Mouse (Mus musculus) spleen, adult 2 months (tissue): Measurements from ENCODE around the gene Hnrnpdl. TPM values are rescaled to one million over a fixed set of nuclear protein-coding genes. Genes with fewer than 3 reads are reported as not detected.

Experiments
- DNase-seq, 2 experiments: peaks; one replicate each; pipeline versions ENCODE4 v3.0.0 to v3.0.0-alpha.2; 2012 to 2021; ENCODE audit warnings: low spot score in 2 of 2, low read depth in 1 of 2
- H3K27ac ChIP-seq: fragments of 200-500 bp; 2 replicates; pipeline ENCODE4 v1.5.1; 2012; ENCODE audit warnings: low read length, inconsistent platforms; ENCODE audit not compliant: insufficient read depth
- H3K27me3 ChIP-seq: fragments of 200-500 bp; 2 replicates; pipeline ENCODE4 v1.6.1; 2012; ENCODE audit warnings: mild to moderate bottlenecking, moderate library complexity, low read length, inconsistent platforms; ENCODE audit not compliant: control insufficient read depth, insufficient read depth
- H3K36me3 ChIP-seq: fragments of 200-500 bp; 2 replicates; pipeline ENCODE4 v1.6.1; 2012; ENCODE audit warnings: mild to moderate bottlenecking, low read length, inconsistent platforms; ENCODE audit not compliant: control insufficient read depth, insufficient read depth
- H3K4me1 ChIP-seq: fragments of 200-500 bp; 2 replicates; pipeline ENCODE4 v1.6.1; 2011; ENCODE audit warnings: inconsistent platforms; ENCODE audit not compliant: control insufficient read depth, insufficient read depth, insufficient read length
- H3K4me3 ChIP-seq: fragments of 200-500 bp; 2 replicates; pipeline ENCODE4 v1.5.1; 2011; ENCODE audit warnings: mild to moderate bottlenecking, inconsistent platforms; ENCODE audit not compliant: insufficient read depth, insufficient read length; ENCODE audit errors: extremely low read depth
- CTCF ChIP-seq: fragments of 200-500 bp; IDR thresholded peaks from 2 replicates; pipeline ENCODE4 v1.5.1; 2011; ENCODE audit warnings: mild to moderate bottlenecking, inconsistent platforms; ENCODE audit not compliant: insufficient read depth, insufficient read length, insufficient replicate concordance; ENCODE audit errors: extremely low read depth
- POLR2A ChIP-seq: fragments of 200-500 bp; IDR thresholded peaks from 2 replicates; pipeline ENCODE4 v1.6.1; 2011; ENCODE audit warnings: low read depth, low read length, inconsistent platforms
- WGBS: fragments of 180-500 bp; shearing (Covaris S2); methylation state at CpG from one replicate; pipeline ENCODE4 v1.1.7; 2018; 5-methylcytosine and 5-hydroxymethylcytosine counted together
- polyA plus RNA-seq: library from polyadenylated mRNA; depleted of rRNA; stranded (reverse); fragments of >200 nt; gene quantifications from 2 replicates; pipeline ENCODE4 v1.2.3, GENCODE M21; 2012

Hnrnpdl gene
- polyA plus RNA-seq, 1 experiment = 67.7 TPM

DNA sequence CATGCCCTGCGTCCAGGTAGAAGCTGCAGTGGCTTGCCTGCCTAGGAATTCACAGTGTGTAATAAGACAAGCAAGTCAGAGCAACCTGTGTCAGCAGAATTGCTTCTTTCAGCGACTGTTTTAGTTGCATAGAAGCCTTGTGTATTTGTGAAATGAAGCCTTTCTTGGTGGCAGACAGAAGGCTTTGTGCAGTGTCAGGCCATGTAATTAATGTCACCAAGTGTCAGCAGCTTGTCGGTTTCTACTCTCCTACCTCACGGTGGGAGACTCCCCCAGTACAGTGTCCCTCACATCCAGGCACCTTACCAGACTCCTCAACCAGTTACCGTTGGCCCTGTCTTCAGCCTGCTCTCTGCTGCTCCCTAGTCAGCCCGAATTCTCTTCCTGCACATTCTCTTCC lies 19.9 kb upstream of the Hnrnpdl start:
- DNase-seq = no peak
- H3K27me3 ChIP-seq = no peaks in the 10 kb centered on the region
- no peak overlapping the region for H3K27ac ChIP-seq
- 95% methylated on average over 6 of the region's 6 CpGs for WGBS
- no peak overlapping the region for H3K4me3 ChIP-seq
- TF ChIP-seq POLR2A (no peak), CTCF (no peak)
- H3K4me1 ChIP-seq = no peaks in the 10 kb centered on the region
- peaks cover 15% of the 10 kb centered on the region for H3K36me3 ChIP-seq

DNA sequence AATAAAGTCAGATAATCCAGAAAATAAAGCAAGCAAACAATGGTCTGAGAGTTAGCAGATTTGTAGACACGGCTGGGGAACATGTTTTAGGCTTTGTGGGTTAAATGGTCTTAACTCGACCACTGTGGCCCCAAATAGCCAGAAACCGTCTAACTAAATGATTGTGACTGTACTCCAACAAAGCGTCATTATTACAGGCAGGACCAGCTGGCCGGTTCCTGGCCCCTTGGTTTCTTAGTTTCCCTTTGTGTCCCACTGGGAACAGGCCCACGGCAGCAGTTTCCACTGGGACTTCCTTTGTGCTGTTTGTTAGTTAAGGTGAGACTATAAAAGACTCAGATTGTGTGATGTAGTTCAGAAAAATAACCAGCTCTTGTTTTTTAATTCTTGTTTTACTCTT lies 19.3 kb upstream of the Hnrnpdl start:
- 87% methylated on average over 6 of the region's 6 CpGs for WGBS
- H3K36me3 ChIP-seq = peaks cover 11% of the 10 kb centered on the region
- no peaks in the 10 kb centered on the region for H3K4me1 ChIP-seq
- no peak overlapping the region for H3K4me3 ChIP-seq
- H3K27me3 ChIP-seq = no peaks in the 10 kb centered on the region
- no peak for DNase-seq
- no peak overlapping the region for H3K27ac ChIP-seq
- no peak for TF ChIP-seq CTCF
- no peak for TF ChIP-seq POLR2A

DNA sequence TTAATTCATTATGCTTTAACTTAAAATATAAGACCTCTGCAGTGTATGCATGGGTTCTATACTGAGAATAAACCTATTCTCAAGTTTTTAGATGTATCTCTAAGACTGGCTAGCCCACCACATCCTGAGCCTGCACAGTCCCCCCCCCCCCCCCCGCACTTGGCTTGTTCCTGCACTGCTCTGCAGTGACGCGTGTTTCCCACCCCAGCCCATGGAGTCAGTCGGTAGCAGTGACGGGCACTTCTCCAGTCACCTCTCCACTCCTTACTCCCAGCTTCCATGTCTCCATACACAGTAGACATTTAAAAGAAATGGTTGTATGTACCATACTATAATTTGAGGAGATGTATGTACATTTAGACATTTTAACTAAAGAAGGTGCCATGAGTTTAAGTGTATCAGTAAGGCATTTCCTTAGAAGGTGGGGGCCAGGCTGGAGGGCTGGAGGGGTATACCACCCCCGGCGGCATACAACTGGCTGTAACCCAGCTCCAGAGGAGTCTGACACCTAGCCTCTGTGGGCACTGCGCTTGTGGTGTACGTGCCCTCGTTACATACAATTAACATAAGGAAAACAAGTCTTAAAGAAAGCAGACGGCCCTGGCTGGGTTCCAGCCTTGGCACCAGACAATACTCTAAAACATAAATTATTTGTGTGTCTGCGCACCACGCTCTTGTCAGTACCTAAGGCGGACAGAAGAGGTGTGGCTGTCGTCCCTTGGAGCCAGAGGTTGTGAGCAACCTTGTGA lies 18.2 kb upstream of the Hnrnpdl start:
- Histone ChIP-seq H3K4me3 (no peak overlapping the region), H3K36me3 (peaks cover 8% of the 10 kb centered on the region), H3K27ac (no peak overlapping the region), H3K4me1 (no peaks in the 10 kb centered on the region), H3K27me3 (no peaks in the 10 kb centered on the region)
- TF ChIP-seq POLR2A (no peak), CTCF (no peak)
- WGBS = 86% methylated on average over 14 of the region's 15 CpGs
- no peak for DNase-seq

GRCm38 (mm10) chr5:100055866-100056369 lies 16.5 kb upstream of the Hnrnpdl start:
- H3K27ac ChIP-seq = no peak overlapping the region
- WGBS = 89% methylated on average over 5 of the region's 5 CpGs
- TF ChIP-seq CTCF (no peak), POLR2A (no peak)
- no peak overlapping the region for H3K4me3 ChIP-seq
- H3K27me3 ChIP-seq = no peaks in the 10 kb centered on the region
- H3K36me3 ChIP-seq = peaks cover 7% of the 10 kb centered on the region
- no peaks in the 10 kb centered on the region for H3K4me1 ChIP-seq
- no peak for DNase-seq

DNA sequence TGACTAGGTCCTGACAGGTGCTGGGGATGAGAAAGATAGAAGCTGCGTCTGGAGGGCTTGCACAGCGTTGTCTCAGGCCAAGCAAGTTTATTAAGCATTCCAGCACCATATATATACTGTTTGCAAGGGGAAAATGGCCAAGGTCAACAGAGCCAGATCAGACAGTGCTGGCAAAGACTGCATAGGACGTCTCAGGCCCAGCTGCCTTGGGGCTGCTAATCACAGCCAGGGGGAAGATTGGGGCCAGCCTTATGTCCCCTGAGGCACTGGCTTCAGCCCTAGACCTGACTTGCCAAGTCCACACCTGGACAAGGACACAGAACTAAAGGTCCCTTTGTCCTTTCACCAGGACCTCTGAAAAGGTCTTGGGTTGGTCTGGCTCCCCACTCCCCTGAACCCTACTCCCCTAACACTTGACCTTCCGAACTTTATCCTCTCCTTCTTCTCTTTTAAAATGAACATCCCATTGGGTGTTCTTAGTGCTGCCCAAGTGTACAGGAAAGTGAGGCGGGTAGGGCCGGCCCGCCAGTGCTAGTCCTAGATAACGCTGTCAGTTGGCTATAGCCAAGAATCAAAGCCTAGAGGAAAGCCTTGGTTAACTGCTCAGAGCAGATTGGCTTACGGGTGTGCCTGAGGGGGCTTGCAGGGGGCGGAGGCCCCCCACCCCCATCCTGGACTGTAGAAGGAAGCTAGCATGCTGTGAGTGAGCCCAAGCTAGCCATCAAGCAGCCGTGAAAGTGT lies 15.5 kb upstream of the Hnrnpdl start:
- no peak for DNase-seq
- TF ChIP-seq CTCF (no peak), POLR2A (no peak)
- H3K36me3 ChIP-seq = peaks cover 5% of the 10 kb centered on the region
- H3K4me1 ChIP-seq = no peaks in the 10 kb centered on the region
- no peak overlapping the region for H3K27ac ChIP-seq
- WGBS = 77% methylated on average over 11 of the region's 11 CpGs
- H3K27me3 ChIP-seq = no peaks in the 10 kb centered on the region
- no peak overlapping the region for H3K4me3 ChIP-seq

DNA sequence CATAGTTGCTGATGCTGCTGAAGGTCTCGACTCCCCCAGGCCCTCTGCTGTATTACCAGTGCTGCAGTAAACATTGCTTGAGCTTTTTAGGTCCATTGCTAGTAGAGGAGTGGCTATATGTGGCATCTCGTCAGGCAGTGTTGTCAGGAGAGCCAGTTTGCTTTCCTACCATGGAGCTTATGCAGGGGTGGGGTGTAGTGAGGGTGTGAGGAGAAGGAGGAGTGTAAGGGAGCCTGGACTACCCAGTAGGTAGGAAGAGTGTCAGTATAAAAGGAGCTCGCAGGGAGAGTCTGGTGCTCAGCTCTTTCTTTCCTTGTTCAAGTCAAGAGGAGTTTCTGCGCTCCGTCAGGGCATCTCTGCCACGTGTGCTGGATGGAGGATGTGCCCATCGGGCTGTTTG lies 13.3 kb upstream of the Hnrnpdl start:
- H3K4me1 ChIP-seq = no peaks in the 10 kb centered on the region
- no peak overlapping the region for H3K27ac ChIP-seq
- no peaks in the 10 kb centered on the region for H3K27me3 ChIP-seq
- TF ChIP-seq CTCF (no peak), POLR2A (no peak)
- no peaks in the 10 kb centered on the region for H3K36me3 ChIP-seq
- no peak overlapping the region for H3K4me3 ChIP-seq
- no peak for DNase-seq
- WGBS = 93% methylated on average over 7 of the region's 7 CpGs

DNA sequence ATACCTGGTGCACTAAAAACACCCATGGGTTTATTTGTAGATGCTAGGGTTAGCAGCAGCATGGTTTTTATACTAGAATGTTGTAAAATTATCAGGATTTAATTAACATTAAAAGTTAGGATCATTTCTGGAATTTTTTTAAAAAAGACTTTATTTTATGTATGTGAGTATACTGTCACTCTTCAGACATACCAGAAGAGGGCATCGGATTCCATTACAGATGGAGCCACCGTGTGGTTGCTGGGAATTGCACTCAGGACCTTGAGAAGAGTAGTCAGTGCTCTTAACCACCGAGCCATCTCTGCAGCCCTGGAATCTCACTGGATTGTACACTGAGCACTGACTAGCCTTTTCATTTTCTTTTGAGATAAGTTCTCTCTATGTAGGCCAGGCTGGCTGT lies 10.4 kb upstream of the Hnrnpdl start:
- TF ChIP-seq CTCF = no peak
- TF ChIP-seq POLR2A = no peak
- WGBS = 87% methylated on average over 3 of the region's 3 CpGs
- Histone ChIP-seq H3K27ac (no peak overlapping the region), H3K27me3 (no peaks in the 10 kb centered on the region), H3K4me1 (no peaks in the 10 kb centered on the region), H3K4me3 (no peak overlapping the region), H3K36me3 (no peaks in the 10 kb centered on the region)
- DNase-seq = no peak
